Mouse (Mus musculus) left cerebral cortex, adult 9 months (tissue): Measurements from ENCODE around the gene Ing4.
"Not testable (repeated sequence)": the region's sequence is repeated elsewhere in the genome, so short reads cannot be mapped to it uniquely, and the experiment has no call there.

Source experiments
- DNase-seq, 2 experiments: peaks; one replicate each; pipeline ENCODE4 v3.0.0; 2022; ENCODE audit warnings: low spot score in 2 of 2

The Ing4 gene

DNA sequence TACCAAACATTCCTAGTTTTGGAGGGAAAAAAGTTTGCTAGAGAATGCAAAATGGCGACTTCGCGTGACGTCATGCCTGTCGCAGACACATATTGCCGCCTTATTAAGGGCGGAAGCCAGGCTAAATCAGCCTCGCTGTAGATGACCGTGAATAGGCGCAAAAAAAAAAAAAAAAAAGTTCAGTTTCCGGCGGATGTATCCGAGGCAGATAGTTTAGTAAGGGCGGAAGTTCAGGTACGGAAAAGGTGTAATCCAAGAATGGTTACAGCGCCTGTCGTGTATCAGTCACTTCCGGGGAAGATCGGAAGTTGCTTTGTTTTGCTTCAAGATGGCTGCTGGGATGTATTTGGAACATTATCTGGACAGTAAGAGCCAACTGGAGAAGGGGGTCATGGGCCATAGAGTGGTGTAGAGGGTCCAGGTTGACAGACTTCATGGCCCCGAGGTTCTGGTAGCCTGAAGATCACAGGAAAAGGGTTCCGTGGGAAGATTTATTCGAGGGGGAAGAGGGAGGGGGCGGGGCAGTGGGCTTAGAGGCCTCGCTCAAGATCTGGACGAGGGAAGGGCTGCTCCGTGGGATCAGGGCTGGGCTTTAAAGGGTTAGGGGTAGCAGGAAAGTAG, at the start of gene Ing4:
Gene Ing4 (plus strand): TSS at position 228 of the 621 bp plus-strand sequence.
- DNase-seq = peak; percentile 90 to 91

DNA sequence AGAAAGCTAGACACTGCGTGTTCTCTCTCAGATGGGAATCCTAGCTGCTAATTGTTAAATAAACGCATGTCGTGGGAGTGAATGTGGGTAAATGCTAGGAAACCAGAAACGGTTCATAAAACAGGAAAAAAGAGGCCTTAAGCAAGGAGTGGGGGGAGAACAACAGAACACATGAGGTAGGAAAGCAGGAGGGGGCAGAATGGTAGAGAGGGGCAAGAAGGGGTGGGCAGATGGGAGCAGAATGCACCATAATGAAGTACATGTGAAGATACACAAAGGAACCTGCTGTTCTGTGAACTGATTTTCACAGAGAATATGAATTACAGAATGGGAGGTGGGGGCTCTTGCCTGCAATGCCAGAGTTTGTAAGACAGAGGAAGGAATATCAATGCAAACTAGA, 47.3 kb upstream of the Ing4 start:
- no peak for DNase-seq

DNA sequence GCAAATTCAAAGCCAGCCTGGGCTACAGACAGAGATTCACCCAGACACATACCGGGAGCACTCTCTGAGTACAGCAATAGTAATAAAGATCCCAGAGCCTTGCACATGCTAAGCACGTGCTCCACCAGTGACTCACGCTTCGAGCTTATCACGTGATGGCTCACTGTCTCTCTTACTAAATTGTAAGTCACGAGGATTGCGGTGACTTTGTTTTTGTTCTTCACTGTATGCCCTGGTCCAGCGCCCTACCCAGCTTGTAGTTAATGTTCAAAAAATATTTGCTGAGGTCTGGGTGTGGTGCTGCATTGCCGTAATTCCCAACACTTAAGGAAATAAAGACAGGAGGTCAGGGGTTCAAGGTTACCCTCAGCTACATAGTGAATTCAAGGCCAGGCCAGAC, 46.2 kb upstream of the Ing4 start:
- no peak for DNase-seq

DNA sequence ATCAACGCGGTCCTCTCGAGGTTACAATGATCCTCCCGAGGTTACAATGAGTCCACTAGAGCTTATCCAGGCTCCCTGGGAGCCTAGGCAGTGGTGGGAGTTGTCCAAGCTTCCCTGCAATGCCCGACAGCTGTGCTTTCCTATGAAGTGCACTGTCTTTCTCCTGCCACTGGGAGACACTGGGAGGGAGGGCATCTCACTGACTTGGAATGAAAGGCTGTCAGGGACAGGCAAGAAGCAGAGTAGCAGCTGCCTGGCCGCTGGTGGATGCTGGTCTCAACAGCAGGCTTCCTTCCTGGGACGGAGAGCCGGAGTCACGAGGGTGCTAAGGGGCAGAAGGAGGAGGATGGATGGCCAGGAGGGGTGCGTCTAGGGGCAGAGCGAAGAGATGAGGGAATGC, 45.7 kb upstream of the Ing4 start:
- DNase-seq = no peak

DNA sequence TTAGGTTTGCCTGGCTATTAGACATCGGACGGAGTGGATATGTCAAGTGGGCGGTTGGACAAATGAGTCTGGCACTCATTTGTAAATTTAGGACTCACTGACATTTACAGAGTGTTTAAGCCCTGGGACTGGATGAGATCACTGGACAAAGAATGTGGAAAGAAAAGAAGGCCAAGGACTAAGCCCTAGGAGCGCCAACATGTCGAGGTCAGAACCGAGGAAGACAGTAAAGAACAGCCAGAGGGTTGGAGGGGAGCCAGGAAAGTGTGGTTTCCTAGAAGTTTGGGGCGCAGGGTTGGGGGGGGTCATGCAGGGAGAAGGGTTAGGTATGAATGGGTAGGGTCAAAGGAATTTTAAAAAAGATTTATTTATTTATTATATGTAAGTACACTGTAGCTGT, 44.3 kb upstream of the Ing4 start:
- no peak for DNase-seq

DNA sequence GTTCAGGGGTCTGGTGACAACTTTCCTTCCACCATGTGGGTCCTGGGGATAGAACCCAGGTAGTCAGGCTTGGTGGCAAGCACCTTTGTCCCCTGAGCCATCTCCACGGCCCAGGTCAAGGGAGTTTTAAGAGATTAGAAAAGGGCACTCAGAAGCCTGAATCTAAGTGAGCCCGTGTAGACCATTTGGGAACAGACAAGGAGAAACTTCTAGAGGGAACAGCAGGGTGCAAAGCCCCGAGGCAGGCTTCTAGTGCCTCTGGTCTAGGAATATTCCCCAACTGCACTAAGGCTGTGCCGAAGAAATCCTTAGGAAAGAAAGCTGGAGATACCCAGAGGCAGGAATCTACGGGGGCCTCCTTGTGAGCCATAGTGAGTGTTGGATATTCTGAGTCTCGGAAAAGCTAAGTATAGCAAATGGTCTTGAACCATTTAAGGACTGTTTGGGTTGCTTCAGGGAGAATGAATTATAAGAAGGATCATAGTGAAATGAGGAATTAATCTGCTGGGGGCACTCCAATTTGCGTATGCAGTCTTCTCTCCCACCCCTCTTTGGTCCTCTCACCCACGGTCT, 43.6 kb upstream of the Ing4 start:
- no peak for DNase-seq

DNA sequence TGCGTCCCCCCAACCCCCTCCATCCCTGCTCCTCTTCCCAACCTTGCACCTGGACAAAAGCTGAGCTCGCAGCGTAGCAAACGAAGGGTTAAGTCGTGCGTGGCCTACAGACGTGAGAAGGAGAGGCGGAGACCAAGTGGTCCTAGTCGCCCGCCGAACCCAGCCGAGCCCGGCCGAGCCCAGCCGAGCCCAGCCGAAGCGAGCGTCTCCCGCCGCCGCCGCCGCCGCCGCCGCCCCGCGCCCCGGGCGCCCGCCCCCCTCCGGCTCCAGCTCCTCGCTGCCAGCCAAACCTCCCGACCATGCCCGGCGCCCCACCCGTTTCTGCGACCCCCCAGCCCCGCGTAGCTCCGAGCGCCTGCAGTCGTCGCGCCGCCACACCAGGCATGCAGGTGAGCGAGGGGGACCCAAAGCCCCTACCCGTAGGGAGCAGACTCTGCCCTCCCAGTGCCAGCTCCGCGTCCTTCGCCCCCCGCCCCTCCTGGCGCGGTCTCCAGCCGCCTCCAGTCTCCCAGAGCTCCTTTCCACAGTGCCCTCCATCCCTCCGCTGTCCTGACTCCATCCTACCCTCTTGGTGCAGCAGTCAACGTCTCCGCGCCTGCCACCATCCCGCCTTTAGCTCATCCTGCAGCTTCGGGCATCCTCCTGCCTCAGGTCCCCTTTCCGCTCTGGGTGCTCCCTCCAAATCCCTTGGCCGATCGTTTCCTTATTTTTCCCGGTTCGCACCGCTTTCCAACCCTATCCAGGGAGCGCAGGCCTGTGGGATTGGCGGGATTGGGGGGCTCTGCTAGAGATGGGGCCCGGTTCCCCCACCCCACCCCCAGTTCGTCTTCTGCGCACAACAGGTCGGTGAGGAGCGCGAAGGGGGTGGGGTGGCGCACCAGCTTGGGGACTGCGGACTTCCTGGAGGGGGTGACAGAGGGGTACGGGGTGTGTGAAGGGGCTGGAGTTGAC, 42.7 kb upstream of the Ing4 start, which contains the start of gene Pianp:
Gene Pianp (plus strand): TSS at position 144 of the 951 bp plus-strand sequence.
- DNase-seq = peak in 1 of 2 experiments; percentile 76

DNA sequence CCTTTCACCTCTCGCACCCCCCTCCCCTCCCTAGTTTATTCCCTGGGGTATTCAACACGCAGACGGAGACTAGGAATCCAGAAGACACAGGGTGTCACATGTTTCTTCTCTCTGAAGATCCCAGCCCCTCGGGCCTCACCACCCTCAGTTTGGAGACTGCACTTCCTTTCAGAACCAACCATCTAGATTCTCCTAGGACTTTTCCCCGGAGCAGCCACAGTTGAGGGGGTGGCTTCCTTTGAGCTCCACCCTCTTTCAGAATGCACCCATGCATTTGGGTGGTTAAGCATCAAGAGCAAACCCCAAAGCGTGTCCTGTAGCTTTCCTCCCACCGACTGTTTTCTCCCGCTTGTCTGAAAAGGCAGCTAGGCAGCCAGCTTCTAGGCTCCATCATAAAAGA, 41.5 kb upstream of the Ing4 start:
- DNase-seq = peak in 1 of 2 experiments; percentile 80

DNA sequence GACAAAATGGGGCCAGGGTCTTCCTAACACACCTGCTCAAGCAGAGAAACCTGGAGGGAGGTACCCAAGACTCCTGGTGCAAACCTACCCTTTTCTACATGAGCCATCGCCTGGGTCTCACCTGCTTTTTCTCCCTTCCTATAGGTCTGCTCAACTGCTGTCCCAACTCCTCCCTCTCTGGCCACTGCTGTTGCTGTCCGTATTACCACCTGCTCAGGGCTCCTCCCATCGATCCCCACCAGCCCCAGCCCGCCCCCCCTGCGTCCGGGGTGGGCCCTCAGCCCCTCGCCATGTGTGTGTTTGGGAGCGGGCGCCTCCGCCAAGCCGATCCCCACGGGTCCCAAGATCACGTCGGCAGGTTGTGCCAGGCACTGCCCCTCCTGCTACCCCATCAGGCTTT, 40.5 kb upstream of the Ing4 start:
- DNase-seq = no peak

DNA sequence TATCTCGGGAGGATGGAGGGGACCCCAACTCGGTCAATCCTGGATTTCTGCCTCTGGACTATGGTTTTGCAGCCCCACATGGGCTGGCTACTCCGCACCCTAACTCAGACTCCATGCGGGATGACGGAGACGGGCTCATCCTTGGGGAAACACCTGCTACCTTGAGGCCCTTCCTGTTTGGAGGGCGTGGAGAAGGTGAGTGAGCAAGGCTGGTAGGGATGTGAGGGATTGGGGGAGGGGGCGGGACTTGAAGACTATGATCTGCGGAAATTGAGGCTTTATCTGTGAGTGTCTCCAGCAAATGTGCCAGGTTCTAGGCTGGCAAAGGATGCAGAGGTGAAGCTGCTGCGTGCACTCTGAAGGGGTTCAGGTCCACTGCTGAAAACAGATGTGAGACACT, 40.0 kb upstream of the Ing4 start:
- no peak for DNase-seq

DNA sequence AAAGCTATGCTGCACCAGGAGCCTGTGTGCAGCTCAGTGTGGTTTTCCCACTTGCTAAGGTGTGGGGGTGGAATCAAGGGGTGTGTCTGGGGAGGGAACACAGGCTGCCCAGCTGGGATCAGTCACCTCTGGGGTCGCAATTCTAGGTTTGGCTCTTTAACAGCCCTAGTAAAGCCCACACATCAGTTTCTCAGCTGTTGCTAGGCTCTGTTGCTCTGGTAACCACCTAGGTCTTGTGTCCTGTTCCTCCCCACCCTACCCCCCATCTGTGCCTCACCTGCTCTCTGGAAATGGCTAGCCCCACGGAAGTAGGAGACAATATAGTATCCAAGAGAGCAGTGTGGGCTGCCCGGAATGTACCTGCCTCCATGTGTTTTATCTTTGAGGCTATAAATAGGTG, 35.9 kb upstream of the Ing4 start:
- no peak for DNase-seq

DNA sequence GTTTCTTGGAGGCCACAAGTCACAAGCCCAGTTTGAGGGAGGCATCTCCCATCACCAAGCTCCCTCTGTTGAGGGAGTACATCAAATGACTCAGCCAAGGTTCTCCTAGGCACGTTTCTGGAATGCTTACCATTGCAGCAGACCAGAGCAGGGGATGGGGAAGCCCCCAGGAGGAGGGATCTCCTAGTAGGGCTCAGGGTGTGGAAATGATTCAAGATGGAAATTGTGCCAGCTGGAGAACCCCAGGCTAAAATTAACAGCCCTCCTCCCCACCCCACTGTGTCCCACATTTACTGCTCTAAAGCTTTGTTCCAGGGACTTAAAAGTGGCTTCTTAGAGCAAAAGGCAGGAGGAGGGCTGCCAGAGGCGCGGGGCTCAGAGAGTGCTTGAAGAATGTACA, 34.5 kb upstream of the Ing4 start:
- DNase-seq = no peak

DNA sequence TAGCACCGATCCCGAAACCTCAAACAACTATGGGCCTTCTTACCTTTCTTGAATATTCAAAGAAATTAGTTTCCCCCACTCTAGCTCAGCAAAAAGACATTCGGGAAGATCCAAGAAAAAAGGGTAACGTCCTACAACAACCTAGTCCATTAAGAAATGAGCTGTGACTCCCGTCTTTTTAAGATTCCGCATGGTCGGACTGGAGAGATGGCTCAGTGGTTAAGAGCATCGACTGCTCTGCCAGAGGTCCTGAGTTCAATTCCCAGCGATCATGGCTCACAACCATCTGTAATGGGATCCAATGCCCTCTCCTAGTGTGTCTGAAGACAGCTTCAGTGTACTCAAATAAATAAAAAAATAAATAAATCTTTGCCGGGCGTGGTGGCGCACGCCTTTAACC, 31.5 kb upstream of the Ing4 start:
- DNase-seq = no peak

DNA sequence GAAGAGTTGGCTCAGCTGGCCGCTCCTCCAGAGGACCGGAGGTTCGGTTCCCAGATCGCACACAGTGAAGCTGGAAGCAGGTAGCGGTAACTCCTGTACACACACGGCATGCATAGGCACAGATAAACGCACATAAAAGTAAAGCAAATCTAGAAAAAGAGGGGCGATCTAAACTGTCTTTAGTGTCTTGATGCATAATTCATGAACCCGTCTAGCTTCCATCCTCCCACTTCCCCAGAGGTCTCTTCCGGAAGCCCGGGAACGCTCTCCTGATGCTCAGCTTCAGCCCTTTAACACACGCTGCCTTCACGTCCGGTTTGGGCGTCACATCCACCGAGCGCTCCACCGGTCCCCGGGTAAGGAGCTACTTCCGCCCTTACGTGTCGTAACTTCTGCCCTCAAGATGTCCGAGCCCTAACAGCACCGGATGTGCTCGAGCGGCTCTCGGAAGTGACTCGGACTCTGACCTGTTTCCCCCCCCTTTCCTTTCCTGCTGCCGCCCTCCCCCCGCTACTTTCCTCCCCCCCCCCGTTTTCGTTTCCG, 30.9 kb upstream of the Ing4 start:
- DNase-seq = peak; percentile 99

DNA sequence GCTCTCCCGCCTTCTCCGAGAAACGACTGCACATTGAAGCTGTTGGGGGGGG, 30.6 kb upstream of the Ing4 start, which contains the start of gene Zfp384:
Gene Zfp384 (plus strand): TSS at position 17 of the 52 bp plus-strand sequence.
- no peak for DNase-seq

DNA sequence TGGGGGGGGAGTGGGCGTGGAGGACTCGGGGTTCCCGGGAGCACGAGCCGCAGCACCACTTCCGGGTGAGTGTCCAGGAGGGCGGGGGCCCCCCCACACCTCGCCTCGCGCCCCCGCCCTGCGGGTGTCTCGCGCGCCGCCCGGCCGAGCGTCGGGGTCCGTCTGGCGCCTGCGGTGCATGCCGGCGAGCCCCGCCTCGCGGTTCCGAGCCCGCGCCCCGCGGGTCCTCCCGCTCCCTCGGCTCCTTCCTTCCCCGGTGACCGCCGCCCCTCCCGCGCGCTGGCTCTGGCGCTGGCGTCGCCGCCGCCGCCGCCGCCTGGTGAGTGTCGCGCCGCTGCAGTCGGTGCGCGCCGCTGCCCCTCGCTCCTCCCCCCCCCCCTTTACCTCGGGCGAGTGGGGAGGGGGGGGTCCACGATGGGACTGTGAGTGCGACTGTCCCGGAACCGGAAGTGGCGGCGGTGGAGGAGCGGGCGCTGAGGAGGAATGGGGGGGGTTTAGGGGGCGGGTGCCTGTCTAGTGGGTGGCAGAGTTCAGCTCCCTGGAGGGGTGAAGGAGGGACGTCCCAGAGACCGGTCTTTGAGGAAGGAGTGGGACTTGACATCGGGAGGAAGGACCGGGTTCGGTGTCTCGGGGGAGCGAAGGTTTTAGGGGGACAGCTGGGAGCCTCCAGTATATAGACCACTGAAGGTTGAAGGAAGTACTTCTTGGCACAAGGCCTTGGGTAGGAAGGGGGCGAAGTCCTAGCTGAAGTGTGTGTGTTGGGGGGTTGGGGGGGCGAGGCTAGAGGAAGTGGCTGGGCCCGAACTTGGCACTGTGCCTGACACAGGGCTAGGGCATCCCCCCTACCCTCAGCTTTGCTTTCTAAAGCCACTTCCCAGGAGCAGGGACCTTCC, 30.1 kb upstream of the Ing4 start:
- DNase-seq = peak in 1 of 2 experiments; percentile 64

DNA sequence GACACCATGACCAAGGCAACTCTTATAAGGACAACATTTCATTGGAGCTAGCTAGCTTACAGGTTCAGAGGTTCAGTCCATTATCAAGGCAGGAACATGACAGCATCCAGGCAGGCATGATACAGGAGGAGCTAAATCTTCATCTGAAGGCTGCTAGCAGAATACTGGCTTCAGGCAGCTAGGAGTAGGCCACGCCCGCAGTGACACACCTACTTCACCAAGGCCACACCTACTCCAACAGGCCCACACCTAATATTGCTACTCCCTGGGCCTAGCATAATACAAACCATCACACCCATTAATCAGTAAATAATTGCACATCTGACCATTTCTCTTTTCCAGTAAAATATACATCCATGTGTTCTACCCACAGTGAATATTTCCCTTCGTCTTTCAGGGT, 21.9 kb upstream of the Ing4 start:
- no peak for DNase-seq

DNA sequence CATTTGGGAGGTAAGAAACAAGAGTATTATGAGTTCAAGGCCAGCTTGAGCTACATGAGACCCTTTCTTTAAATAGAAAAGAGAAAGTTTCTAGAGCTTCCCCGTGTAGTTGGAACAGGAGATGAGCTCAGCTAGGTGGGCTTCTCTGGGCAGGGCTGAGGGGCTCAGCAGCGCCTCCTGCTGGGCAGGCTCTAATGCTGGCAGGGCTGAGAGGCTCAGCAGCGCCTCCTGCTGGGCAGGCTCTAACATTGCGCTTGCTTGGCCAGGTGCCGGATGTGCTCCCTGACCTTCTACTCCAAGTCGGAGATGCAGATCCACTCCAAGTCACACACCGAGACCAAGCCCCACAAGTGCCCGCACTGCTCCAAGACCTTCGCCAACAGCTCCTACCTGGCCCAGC, 9.0 kb upstream of the Ing4 start:
- DNase-seq = not testable (repeated sequence)

DNA sequence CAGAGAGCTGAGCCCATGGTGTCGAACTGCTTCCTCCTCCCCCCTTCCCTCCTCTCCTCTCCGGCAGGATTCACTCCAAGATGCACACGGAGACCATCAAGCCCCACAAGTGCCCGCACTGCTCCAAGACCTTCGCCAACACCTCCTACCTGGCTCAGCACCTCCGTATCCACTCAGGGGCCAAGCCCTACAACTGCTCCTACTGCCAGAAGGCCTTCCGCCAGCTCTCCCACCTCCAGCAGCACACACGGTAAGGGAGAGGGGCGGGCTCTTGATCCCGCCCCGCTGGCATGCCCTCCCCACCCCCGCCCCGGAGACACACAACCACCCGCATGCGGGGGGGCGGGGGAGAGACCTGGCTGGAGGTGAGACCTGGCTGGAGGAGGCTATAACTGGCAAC, 8.0 kb upstream of the Ing4 start:
- DNase-seq = no peak

DNA sequence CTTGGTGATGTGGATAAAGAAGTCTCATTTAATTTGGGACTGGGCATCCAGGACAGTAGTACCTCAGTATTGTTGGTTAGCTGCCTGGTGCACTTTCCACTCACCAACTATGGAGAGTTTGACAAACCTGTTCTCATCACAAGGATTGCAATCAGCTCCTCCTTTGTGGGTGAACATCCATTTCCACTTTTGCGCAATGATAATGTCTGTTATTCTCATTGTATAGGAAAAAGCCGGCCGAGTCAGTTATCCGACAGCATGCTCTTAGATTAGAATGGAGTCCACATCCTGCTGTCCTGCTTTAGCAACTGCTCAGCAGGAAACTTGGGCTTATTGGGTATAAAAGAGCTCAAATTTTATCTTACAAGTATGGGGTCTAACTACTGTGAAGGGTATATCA, 894 bp upstream of the Ing4 start:
- no peak for DNase-seq

DNA sequence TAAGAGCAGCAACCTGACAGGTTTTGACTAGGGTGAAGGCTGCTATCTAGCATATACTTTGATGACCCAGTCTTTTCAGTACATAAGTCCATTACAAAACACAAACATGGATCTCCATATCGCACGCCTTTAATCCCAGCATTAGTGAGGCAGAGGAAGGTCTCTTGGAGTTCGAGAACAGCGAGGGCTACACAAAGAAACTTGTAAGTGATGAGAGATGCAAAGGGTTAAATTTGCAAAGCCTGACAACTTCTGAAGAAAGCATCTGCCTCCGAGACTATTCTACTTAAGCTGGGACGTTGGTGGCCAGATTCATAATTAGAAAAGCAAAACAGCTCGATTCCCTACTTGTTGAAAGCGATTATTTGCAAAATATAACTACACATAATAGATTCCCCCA, 429 bp upstream of the Ing4 start:
- no peak for DNase-seq

DNA sequence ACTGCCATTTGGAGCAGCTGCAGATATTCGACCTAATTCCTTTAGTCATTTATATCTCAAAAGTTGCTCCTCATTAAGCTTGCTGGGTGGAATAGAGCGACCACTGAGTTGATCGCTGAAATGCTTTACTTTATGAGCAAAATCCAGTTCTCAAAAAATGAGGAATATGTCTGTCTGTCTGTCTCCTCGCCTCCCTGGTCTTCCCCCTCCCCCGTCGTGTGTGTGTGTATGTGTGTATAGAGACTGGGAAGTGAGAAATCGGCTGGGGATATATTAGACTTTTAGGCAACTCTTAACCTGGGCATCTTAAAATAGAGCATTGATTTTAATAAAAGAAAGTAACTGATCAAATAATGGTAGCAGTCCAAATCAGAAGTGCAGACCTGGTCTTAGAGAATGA, 661 bp downstream of the Ing4 start:
- DNase-seq = no peak
